Mouse (Mus musculus) olfactory bulb, adult 2 months (tissue): ENCODE data around the gene Gm9970. TPM values are rescaled to one million over a fixed set of nuclear protein-coding genes. Genes with fewer than 3 reads are reported as not detected.

Source experiments
- H3K27ac ChIP-seq: fragments of 200-500 bp; 2 replicates; pipeline ENCODE4 v1.5.1; 2012; ENCODE audit warnings: low read depth, low read length; ENCODE audit not compliant: insufficient read depth
- H3K4me1 ChIP-seq: fragments of 200-500 bp; 2 replicates; pipeline ENCODE4 v1.6.1; 2012; ENCODE audit warnings: low read length; ENCODE audit not compliant: control insufficient read depth, insufficient read depth
- H3K4me3 ChIP-seq: fragments of 200-500 bp; 2 replicates; pipeline ENCODE4 v1.5.1; 2012; ENCODE audit warnings: mild to moderate bottlenecking, low read depth, low read length, moderate library complexity; ENCODE audit not compliant: insufficient read depth
- CTCF ChIP-seq: fragments of 200-500 bp; IDR thresholded peaks from 2 replicates; pipeline ENCODE4 v1.5.1; 2012; ENCODE audit warnings: low read depth, mild to moderate bottlenecking, low read length, moderate library complexity; ENCODE audit not compliant: insufficient read depth
- POLR2A ChIP-seq: fragments of 200-500 bp; IDR thresholded peaks from 2 replicates; pipeline ENCODE4 v1.6.1; 2012; ENCODE audit warnings: mild to moderate bottlenecking, low read depth, low read length, moderate library complexity; ENCODE audit not compliant: insufficient read depth
- WGBS: fragments of 180-500 bp; shearing (Covaris S2); methylation state at CpG from one replicate; pipeline ENCODE4 v1.1.7; 2018; 5-methylcytosine and 5-hydroxymethylcytosine counted together
- polyA plus RNA-seq: library from polyadenylated mRNA; stranded (reverse); fragments of >200 nt; gene quantifications from 2 replicates; pipeline ENCODE4 v1.2.4, GENCODE M21; 2012; ENCODE audit warnings: low replicate concordance; ENCODE audit not compliant: missing spikeins, insufficient read depth, insufficient read length

Gene Gm9970
- polyA plus RNA-seq, 1 experiment, result not detected

DNA sequence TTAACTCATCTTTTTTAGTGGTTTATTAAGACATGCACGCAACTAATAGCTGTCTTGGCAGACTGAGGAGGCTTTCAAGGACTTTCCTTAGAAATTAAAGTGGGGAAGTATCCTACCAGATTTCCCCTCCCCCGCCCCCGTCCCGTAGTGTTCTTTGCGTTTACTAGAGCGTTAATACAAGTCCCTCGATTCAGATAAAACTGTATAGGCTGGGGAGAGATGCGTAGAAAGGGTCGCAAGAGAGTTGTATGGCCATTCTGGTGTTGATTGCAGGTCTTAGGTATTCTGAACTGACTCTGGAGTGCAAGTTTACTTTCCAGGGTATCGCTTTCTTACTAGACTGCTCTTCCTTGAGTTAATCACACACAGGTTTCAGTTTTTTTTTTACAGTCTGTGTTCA, 1.2 kb upstream of the Gm9970 start:
- TF ChIP-seq CTCF (no peak), POLR2A (no peak)
- Histone ChIP-seq H3K4me1 (no peaks in the 10 kb centered on the region), H3K4me3 (no peak overlapping the region), H3K27ac (no peak overlapping the region)
- 11% methylated on average over 10 of the region's 10 CpGs for WGBS

DNA sequence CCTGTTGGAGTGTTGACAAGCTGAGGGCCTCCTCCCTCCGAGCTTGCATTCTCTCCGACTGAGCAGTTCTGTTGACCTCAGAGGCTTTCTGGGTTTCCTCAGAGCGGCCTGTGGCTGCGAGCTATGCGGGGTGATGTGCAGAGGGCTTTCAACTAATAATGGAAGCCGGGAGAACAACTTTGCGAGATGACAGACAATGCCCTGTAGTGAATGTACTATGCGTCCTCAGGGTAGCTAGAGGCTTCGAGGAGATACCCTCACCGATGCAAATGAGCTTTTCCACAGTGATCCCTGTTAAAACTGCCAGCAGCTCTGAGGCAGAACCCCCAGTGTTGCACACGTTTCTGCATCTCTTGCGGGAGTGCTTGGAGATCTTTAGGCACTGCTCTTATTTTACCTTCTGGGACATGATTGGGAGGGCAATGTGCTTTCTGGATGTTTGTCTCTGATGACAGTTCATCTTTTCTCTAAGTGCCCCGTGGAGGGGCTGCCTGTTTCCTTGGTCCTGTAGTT, 546 bp upstream of the Gm9970 start:
- H3K27ac ChIP-seq, result no peak overlapping the region
- 0% methylated on average over 13 of the region's 13 CpGs for WGBS
- H3K4me1 ChIP-seq, result no peaks in the 10 kb centered on the region
- H3K4me3 ChIP-seq, result peak overlapping the region; percentile 71
- no peak for TF ChIP-seq POLR2A
- no peak for TF ChIP-seq CTCF

DNA sequence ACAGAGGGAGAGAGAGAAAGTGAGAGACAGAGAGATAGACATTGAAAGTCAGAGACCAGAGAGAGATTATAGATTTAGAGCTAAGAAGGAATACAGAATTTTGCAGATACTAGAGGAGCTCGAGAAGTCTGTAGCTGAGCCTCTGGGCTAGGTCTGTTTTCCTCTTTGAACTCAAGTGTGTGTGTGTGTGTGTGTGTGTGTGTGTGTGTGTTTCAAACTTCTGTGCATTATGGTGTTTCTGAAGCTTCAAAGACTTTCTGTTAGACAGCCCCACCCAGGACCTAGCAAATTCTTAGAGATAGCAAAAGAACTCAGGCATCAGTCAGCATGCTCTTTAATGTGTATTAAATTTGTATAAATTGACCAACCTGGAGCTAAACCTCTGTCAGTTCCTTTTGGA, 14.4 kb downstream of the Gm9970 start:
- TF ChIP-seq CTCF (no peak), POLR2A (no peak)
- no peak overlapping the region for H3K27ac ChIP-seq
- H3K4me1 ChIP-seq, result no peaks in the 10 kb centered on the region
- WGBS, result 82% methylated on average over 1 of the region's 1 CpGs
- H3K4me3 ChIP-seq, result no peak overlapping the region

DNA sequence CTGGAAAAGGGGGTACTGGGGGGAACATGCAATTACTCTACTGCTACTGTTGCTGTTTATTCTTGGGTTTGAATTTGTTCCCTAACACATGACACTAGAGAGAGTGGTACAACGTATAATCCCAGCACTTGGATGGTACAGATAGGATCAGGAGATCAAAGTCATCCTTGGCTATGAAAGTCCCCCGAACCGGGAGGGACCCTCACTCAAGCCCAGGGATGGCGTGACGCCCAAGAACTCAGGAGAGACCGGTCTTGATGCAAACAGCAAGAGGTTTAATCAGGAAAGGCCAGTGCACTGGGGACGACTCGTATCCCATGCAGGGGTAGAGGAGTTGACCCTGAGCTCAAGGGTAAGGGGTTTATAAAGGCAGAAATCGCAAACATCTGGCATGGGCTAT, 18.3 kb downstream of the Gm9970 start:
- TF ChIP-seq CTCF, result no peak
- TF ChIP-seq POLR2A, result no peak
- H3K27ac ChIP-seq, result no peak overlapping the region
- 93% methylated on average over 9 of the region's 9 CpGs for WGBS
- no peak overlapping the region for H3K4me3 ChIP-seq
- 0 out of 2 replicates have a peak, but pooled peaks cover 2% of the 10 kb centered on the region for H3K4me1 ChIP-seq

DNA sequence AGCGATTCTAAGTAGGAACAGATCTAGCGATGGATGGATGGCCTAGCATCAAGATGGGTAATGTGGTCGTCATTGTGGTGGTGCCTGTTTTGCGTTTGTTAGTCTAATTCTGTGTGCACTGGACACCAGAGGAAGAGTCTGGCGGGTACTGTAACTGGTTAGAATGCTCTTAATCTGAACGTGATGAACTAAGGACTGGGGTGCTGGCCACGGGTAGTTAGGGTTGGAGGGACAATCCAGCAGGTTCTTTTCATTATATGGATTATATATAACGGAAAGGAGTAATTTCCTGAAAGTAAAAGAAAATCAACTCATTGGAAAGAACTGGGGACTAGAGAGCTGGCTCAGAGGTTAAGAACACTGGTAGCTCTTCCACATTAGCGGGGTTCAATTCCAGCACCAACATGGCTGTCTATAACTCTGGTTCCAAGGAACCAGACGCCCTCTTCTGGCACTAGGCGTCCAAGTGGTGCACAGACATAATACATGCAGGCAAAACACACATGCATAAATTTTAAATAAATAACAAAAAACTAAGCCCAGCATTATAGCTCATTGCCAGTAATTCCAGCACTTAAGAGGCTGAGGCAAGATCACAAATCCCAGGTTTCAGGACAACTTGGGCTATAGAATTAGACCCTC, 19.6 kb downstream of the Gm9970 start:
- peak overlapping the region; percentile 97 for H3K4me3 ChIP-seq
- peak overlapping the region; percentile 54; the same call in 1 of the 2 replicates for H3K27ac ChIP-seq
- 0 out of 2 replicates have a peak, but pooled peaks cover 2% of the 10 kb centered on the region for H3K4me1 ChIP-seq
- 8% methylated on average over 11 of the region's 11 CpGs for WGBS
- TF ChIP-seq CTCF (no peak), POLR2A (no peak)

DNA sequence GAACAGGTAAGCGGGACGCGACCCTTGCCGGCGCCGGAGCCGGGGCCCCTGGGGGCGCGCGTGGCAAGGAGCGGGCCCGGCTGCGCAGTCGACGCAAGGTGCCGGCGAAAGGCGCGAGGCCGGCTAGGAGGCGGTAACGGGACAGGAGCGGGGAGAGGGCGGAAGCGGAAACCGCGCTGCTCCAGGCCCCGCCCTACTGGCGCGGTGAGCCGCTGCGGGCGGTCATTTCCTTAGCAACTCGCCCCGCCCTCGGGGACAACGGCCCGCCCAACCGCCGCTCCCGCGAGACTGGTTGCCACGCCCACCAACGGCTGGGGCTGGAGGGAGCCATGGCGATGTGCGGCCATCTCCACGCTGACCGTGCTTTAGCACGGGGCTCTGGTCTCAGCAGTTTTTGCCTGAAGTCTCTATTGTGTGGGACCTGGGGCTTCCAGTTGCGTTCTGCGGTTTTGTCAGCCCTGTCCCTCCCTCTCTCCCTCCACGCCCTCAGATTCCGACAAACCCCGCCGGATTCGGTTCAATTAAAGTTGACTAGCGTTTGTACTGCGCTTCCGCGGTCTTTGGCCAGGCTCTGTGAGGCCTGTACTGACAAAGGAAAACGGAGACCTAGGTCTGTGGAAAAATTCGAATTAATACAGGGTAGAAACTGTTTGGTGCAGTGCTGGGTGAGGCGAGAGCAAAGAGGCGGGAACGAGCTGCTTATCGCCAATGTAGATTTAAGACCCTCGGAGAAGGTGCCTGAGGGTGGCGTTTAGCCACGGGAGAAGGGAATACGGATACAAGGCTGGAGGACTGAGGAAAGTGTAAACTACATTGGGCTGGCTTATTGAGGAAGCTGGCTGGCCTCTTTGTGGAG, 20.4 kb downstream of the Gm9970 start, which contains the start of gene Ppm1g:
Gene Ppm1g (minus strand): TSS at position 240 of the 856 bp plus-strand sequence.
- peak within 1 kb of the TSS; percentile 97 for H3K4me3 ChIP-seq
- under 1% methylated on average over 68 of the region's 70 CpGs for WGBS
- H3K4me1 ChIP-seq, result 0 out of 2 replicates have a peak, but pooled peaks cover 2% of the 10 kb centered on the region
- peak within 1 kb of the TSS; percentile 64 for H3K27ac ChIP-seq
- TF ChIP-seq POLR2A (peak; percentile 95), CTCF (no peak)

DNA sequence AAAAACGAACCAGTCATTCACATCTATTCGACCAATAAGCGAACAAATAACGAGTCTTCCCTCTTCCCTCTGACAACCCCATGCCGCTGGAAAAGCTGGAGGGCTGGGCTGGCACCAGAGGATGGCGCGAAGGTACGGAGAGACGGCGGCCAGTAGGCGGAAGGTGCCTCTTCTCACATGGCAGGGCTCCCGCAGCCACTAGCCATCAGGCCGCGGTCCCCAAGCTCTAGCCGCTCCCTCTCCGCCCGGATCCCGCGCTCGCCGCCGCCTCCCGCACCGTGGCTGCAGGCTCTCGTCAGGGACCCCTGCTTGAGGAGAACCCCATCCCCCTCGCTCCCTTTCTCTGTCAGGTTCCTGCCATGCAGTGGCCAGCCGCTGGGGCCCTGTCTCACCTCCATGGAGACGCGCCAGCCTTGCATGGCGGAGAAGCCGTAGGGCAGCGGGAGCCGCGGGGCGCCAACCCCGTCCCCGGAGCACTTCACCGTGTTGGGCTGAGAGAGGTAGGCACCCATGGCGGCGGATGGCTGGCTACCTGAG, 21.1 kb downstream of the Gm9970 start:
- 0 out of 2 replicates have a peak, but pooled peaks cover 2% of the 10 kb centered on the region for H3K4me1 ChIP-seq
- H3K4me3 ChIP-seq, result peak overlapping the region; percentile 97
- peak overlapping the region; percentile 64 for H3K27ac ChIP-seq
- WGBS, result under 1% methylated on average over 40 of the region's 40 CpGs
- TF ChIP-seq CTCF (no peak), POLR2A (no peak)

DNA sequence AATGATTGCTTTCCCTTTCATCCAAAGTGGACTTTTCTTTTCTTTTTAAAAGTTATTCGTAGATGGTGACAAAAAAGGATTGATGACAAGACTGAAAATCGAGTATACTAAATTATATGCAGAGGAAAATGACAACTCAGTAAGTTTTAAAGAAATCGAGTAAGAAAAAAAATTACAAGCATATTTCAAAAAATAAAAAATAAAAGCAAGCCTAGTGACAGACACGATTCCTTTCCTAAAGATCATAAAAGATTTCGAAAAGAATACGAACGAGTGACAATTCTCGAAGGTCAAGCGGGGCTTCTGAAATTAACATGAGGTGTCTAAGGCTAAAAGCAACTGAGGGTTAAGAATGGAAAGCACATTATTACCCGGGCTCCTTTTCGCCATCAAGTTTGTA, 21.6 kb downstream of the Gm9970 start:
- H3K27ac ChIP-seq, result no peak overlapping the region
- WGBS, result 1% methylated on average over 11 of the region's 11 CpGs
- H3K4me1 ChIP-seq, result 0 out of 2 replicates have a peak, but pooled peaks cover 2% of the 10 kb centered on the region
- H3K4me3 ChIP-seq, result peak overlapping the region; percentile 97
- TF ChIP-seq CTCF (no peak), POLR2A (no peak)

DNA sequence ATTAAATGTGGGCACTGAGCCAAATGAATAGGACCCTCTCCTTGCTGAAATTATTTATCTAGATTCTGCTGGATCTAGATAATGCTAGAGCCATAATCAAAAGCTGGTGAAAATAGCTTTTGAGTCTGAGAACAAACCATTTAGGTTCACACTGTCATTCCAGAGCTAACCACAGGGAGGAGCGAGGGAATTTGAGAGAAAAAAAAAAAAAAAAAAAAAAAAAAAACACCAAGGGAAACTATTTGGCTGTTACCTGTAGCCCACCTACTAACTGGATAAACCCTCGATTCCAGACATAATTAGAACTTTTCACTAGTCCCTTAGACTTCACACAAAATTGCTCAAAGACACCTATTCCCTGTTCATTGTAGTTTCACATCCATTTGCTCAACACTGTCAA, 22.0 kb downstream of the Gm9970 start:
- TF ChIP-seq POLR2A, result no peak
- TF ChIP-seq CTCF, result no peak
- Histone ChIP-seq H3K4me1 (0 out of 2 replicates have a peak, but pooled peaks cover 2% of the 10 kb centered on the region), H3K4me3 (no peak overlapping the region), H3K27ac (no peak overlapping the region)
- WGBS, result 3% methylated on average over 2 of the region's 2 CpGs
